Mouse (Mus musculus) cerebellum, postnatal 36 days (tissue): ENCODE data around the gene Tmem202.
A peak's percentile ranks its signal among the peaks of the same experiment; 100 is the strongest.

Source experiments
- DNase-seq, 2 experiments: peaks; one replicate each; pipeline ENCODE4 v3.0.0; 2021 to 2022; ENCODE audit warnings: mixed read lengths in 2 of 2

The Tmem202 gene

DNA sequence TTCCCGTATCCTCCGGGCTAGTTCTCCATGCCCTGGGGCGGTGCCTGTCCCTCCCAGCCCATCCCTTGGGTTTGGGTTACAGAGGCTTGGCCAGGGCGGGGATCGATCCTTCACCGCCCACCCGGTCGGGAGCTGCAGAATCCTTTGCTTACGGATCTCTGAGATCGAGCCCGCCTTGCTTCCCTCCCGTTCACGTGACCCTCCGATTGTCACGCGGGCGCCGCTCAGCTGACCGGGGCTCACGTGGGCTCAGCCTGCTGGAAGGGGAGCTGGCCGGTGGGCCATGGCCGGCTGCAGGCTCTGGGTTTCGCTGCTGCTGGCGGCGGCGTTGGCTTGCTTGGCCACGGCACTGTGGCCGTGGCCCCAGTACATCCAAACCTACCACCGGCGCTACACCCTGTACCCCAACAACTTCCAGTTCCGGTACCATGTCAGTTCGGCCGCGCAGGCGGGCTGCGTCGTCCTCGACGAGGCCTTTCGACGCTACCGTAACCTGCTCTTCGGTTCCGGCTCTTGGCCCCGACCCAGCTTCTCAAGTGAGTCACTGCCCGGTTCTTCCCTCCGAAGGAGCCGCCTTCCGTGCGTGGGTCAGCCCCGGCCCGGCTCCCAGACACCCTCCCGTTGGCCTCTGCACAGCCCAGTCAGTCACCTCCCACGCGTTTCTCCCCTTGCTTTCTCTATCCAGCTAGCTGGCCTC lies at the start of gene Tmem202, which contains the start of gene Hexa:
Gene Tmem202, minus strand, starts transcription at position 407 of the 697 bp plus-strand sequence.
Gene Hexa, plus strand, starts transcription at position 100 of the 697 bp plus-strand sequence.
- DNase-seq = peak; percentile 75 to 82

DNA sequence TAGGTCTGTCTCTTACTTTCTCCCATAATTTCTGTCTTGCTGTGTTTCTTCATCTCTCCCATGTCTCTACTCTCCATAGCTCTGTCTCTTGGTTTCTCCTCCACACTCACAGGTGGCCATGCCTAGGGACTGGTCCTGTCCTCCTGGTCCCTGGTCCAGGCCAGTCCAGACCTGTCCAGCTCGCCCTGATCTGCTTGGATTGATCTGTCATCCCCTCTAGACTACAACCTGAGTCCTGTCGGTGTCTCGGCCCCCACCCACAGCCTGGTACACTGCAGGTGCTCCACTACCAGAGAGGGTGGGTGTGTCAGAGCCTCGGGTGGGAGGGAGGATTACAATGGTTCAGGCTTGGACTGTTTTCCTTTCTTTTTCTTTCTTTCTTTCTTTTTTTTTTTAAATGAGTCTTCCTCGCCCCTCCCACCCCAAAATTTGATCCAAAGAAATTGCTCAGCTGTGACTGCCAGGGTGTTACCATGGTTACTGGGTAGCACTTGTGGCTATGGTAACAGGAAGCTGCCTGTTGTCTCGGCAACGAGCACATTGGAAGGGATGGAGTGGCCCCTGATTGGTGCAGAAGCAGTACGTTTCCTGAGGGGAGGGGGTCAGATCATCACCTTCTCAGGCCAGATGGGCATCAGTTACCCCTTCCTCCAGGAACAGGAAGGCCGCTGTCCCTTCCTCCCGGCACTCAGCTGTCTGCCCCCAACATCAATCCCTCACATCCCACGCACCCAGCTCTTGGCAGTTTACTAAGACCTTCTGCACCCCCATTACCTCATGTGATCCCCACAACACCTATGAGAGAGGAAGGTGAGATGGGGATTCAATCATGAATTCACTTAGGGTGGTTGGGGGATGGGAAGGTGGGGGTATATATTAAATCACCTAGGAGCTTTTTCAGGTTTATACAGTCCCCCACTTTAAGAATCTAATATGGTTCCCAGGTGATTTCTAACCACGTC lies 49.3 kb upstream of the Tmem202 start:
- no peak for DNase-seq

DNA sequence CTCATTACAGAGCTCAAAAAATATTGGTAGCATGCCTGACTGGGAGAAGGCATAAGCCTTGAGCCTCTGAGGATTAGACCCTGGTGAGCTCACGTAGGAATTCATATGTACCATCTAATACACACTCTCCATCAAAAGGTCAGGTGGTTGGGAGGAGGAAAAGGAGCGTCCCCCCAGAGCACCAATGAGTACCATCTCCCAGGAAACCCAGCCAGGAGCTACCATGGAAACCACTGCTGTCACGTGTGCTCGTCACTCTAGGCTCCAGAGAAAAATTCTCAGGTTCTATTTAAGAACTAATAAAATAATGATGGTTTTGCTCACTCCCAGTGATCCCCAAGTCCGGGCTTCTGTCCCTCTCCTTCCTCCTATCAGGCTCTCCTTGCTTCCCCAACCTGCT lies 48.6 kb upstream of the Tmem202 start:
- no peak for DNase-seq

DNA sequence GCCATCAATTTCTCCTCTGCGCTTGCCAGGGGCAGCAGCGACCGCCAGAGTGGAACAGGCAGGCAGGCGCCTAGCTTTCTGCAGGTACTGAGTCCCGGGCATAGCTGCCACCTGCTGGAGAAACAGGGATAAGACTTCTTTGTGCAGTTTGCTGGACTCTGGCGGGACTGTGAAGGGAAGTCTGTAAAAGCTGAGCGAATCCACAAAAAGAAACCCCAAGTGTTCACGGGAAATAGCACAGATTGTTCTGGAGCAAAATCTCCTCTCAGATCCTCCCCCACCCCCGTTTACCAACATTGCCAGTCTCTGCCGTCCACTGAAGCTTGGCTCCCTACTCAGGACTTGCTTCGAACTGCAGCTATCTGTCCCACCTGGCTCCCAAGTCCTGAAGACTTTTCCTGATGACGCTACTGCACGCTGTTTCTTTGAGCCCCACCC lies 45.2 kb upstream of the Tmem202 start:
- peak; percentile 74 to 79 for DNase-seq

DNA sequence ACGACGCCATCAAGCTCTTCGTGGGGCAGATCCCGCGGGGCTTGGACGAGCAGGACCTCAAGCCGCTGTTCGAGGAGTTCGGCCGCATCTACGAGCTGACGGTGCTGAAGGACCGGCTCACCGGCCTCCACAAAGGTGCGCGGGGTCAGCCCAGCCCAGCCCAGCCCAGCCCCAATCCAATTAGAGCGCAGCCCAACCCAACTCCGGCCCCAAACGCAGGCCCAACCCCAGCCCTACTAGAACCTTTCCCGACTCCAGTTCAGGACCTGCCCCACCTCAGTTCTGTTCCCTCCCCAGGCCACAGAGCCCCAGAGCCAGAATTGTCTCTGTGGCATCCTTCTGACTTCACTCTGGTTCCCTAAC lies 38.8 kb upstream of the Tmem202 start:
- no peak for DNase-seq

DNA sequence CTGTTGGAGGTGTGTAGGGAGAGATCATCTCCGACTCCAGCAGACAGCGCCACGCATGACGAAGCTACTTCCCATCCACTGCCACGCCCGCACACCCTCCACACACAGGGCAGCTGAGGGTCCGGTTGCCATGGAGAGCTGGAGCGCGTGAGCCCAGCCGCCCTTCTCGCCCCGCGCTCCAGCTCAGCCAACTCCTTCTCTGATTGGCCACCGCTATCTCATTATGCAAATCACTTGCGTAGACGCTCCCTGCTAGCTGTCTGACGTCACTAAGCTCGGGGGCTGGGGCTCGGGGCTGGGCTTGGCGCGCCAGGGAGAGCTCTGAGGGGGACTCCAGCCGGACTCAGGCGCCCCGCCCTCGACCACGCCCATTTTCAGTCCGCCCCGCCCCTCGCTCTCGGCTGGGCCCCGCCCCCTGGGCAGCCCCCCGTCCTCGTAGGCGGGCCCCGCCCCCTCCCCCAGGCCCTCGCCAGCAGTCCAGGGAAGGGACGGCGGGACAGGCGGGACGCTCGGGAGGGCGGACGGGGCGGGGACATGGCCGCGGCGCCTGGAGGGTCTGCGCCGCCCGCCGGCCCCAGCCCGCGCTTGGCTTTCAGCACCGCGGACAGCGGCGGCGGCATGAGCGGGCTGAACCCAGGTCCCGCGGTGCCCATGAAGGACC lies 38.3 kb upstream of the Tmem202 start, which contains the start of gene Celf6:
Gene Celf6, plus strand, starts transcription at position 74 of the 661 bp plus-strand sequence.
- peak; percentile 84 to 87 for DNase-seq

DNA sequence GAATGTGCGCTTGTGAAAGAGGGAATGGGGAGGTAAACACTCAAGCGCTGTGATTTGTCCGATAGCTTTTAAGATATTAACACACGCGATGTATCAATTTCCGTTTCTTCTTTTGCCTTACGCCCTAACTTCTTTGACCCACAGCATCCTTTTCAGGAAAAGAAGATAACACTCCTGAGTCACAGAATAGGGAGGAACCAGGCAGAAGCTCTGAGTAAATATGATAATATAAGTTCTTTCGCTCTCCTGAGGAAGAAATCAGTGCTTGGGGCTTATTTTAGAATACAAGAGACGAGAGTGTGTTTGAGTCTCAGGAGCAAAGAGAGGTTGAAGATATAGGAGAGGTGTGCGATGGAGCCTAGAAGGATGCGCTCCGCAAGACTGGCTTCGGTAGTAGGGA lies 37.8 kb upstream of the Tmem202 start:
- DNase-seq = no peak

DNA sequence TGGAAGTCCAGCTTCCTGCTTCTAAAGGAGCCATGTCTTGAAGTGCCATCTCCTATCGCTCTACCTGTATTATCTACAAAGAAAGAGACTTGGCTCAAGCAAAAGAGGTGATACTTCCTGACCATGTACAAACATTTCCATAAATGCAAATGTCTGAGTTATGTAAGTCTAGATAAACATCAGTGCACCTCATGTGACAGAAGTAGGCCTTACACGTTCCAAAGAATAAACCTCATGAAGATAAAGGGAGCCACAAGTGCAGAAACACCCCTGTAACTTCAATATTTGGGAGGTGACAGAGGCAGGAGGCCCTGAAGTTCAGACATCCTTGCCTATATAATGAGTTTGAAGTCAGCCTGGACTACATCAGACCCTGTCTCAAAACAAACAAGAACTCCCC lies 32.2 kb upstream of the Tmem202 start:
- no peak for DNase-seq

DNA sequence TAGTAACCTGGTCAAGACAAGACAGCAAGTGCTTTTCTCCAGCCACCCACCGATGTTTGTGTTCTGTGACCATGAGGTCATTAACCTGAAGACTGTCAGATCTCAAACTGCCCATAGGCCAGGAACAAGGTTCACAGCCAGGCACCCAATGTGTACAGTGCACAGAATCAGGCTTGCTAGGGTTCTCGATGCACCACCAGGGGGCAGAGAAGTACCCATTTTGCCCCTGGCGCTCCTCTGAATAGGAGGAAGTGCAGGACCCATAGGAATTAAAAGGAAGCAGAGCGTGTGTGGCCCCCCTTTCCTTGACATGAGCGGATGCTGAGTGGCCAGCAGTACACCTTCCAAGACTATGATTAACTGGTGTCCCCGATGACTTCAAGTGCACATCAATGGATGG lies 27.5 kb upstream of the Tmem202 start:
- DNase-seq = peak; percentile 55 to 58

DNA sequence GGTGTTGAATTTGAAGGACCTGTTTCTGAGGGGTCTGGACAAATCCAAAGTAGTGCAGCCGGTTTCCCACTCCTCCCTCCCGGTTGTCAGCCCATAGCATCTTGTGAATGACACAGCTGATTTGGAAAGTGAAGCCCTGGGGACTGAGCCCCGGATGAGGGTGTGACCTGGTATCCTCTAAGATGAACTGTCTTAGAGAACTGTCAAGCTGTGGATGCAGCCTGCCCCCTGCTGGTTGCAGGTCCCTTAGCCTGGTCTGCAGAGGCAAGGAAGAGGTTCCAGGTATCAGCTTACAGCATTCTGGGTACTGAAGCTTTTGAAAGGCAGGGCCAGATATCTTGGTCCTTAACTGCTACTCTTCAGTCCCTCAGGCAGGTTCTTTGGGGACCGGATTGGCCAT lies 26.0 kb upstream of the Tmem202 start:
- DNase-seq = peak; percentile 65 to 69

DNA sequence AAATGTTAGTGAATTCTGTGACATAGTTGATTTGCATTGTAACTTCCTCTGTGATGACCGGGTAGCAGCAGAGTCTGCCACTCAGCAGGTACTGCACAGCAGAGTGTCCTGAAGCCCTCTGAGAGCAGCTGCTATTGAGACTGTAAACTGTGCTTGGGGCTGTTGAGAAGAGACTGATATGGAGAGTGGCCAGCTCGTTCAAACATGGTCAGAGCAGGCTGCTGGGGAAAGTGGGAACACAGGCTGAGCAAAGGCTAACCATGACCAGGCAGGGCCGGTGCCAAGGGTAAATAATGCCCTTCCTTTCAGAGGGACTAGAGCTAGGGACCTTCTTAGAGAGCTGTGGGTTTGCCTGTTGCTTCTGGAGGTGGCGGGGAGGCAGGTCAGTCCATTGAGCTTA lies 14.1 kb upstream of the Tmem202 start:
- no peak for DNase-seq

DNA sequence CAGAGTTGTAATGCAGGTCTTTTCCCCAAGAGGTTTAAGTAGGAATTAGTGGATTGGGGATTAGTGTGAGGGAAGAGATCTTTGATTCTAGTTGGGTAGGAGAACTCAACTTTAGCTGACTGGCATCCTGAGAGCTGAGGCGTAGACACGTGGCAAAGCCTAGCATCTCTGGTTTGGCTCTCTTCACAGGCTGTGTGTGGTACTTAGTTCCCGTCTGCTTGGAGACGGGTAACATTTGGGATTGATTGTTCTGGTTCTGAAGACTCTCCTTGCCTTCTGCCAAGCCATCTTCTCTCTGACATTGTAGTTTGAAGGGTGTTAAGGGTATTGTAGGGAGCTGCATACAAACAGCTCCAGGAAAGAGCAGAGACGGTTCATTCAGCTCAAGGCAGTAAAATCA lies 13.0 kb upstream of the Tmem202 start:
- no peak for DNase-seq

DNA sequence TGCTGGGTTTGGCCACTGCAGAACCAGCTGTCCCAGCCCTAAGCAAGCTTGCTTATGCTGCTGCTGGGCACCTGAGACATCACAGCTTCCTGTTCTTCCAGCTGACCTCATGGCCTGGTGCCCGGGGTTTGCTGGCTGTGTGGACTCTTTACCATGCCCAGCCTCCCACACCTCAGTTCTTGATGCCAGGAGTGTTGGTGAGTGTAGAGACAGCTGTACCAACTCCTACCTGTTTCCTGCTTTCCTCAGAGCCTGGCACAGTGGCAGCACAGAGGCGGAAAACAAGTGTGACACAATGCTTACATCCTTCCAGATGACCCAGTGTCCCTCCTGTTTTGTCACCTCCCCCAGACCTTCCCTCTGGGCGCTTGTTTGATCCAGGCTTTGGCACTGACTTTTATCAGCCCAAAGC lies 12.0 kb upstream of the Tmem202 start:
- no peak for DNase-seq

DNA sequence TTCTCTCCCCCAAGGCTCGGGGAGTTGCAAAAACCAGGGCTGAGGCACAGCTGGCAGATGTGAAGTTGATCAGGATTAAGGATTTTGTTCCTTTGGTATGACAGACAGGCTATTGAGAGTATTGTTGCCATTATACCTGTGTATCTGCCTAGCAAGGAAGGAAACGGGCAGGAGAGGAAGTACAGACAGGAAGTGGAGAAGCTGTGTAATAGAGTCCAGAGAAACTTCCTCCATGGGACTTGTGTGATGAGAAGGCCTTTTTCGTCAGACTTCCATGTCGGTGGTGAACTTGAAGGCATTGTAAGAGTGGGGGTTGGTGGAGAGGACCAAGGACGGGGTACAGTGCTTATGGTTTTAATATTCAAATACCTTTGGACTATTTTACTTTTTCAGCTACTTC lies 11.4 kb upstream of the Tmem202 start:
- no peak for DNase-seq

DNA sequence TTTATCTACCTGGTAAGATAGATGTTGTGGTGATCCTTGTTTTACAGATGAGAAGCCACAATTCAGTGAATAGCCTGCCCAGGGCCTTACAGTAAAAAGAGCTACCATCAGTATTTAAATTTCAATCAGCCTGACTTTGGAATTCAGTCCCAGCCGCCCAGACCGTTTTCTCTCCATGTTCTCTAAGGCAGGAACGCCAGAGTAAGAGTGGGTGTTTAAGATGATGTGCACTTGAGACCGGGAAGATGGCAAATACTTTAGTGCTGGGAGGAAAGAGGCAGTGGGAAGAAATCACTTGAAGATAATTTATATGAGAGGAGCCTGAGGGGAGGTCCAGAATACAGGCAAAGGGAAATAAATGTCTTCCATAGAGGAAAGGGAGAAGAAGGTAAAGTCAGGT lies 10.4 kb upstream of the Tmem202 start:
- DNase-seq = no peak

DNA sequence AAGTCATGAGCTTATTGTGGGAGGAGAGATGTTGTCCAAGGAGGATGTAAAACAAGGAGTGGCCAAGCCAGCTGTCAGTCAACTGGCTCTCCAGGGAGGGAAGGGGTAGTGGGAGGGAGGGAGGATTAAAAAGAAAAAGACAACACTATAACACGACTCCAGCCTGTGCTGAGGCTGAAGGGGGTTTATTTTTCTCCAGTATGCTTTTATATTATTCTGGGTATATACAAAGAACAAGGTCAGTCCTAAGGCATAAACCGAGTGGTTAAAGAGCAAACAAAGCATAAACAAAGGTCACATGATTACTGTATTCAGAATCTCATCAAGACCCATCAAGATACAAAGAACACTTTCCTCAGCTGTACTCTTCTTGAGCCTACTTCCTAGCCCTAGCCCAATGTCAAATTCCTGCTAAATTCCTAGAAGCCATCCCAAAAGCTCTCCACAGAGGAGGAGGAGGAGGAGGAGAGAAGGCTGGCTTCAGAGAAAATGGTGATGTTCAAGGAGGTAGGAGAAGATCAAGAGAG lies 9.4 kb upstream of the Tmem202 start:
- no peak for DNase-seq

DNA sequence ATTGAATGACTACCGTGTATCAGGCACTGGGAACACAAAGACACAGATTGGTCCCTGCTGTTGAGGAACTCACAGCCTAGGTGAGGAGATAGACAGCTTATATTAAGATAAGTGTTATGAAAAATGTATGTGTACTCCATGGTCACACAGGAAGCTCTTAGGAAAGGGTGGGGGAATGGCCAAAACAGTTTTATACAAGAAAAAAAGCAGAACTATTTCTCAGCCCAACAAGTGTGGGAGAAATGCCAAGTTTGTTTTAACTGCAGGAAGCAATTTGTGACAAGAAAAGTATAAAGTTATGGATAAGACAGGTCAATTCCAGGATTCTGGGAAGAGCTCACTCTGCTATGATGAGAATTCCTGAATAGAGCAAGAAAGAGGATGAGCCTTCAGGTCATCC lies 8.2 kb upstream of the Tmem202 start:
- no peak for DNase-seq

DNA sequence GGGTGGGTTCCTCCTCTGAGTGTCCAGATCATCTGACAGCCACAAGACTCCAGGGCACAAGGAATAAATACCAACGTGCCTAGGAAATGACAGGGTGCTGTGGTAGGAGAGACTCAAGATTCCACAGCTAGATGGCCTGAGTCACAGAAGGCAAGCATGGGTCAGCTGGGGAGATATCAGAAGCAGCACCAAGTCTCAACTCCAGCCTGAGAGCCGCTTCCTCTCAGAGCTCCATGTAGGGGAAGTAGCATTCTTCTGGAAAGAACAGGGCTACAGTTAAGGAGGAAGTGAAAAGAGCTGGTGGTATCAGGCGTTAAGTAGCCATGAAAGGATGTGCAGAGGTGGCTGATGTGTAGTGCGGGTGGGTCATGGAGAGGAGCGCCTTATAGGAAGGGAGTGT lies 5.1 kb upstream of the Tmem202 start:
- no peak for DNase-seq

DNA sequence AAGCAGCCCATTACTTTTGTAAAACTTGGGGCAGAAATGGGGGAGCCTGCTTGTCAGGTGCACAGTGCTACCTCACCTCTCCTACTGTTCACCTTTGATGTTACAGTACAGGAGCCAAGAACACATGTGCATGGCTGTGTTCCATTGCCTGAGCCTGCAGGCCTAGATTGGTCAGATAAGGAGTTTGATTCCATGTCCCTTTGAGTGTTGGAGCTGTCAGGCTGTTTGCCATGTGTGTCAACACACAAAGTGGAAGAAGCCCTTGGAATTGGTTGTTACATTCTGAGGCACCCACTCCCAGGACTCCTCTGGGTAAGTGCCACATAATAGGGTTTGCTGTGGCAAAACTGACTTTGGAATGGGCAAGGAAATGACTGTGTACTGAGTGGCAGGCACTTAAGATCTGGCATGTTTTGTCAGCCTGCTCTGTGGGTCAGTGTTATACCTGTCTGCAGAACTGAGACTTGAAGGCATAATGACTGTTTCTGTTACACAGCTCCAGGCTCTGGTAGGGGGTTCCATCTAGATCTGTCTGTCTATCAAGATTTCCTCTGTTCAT lies 3.2 kb upstream of the Tmem202 start:
- DNase-seq = no peak

DNA sequence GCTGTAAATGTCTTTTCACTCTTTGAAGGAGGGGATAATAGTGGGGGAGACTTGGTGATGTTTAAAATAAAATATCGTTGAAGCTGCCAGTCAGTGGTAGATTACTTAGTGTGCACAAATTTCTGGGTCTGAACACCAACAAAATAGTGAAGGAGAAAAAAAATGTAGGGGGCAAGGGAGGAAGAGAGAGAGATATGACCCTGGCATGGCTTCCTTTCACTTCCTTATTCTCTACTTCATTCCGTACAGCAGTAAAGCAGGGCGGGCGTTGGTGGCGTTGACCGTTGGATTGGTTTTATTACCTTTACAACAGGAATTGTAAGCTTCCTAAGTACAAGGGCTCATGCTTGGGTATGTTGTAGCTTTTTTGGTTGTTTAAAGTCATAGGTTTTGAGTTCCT lies 2.0 kb upstream of the Tmem202 start:
- DNase-seq = no peak

DNA sequence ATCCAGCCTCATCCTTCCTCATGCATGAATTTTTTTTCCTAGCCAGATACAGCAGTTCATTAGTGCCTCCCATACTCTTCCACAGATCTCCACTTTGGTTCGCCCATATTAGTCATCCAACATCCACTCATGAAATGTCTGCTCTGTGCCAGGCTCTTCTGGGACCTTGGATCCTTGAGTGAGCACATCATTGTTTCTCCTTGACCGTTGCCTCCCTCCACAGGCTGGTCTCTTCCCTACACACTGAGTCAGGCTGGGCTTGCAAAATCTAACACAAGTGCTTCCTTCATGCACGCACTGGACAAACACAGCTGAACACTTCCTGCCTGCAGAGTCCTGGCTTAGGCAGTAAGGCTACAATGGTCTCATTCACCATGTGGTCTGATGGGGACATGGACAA lies 2.0 kb downstream of the Tmem202 start:
- no peak for DNase-seq

DNA sequence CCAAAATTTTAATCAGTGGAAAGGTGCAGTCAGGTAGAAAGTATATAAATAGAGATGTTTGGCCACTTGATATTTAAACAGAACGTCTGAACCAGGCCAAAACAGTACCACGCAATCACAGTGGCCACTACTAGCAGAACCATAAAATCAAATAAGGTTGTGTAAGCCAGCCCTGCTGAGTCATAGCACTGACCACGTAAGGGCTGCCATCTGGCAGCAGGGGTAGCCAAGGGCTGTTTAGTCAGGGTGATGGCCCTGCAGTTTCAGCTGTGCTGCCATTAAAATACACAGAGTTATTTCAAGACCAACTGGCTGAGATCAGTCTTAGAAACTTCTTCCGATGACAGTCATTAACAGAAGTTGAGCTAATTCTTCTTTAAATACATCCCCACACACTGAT lies 5.8 kb downstream of the Tmem202 start:
- DNase-seq = peak; percentile 75 to 78

DNA sequence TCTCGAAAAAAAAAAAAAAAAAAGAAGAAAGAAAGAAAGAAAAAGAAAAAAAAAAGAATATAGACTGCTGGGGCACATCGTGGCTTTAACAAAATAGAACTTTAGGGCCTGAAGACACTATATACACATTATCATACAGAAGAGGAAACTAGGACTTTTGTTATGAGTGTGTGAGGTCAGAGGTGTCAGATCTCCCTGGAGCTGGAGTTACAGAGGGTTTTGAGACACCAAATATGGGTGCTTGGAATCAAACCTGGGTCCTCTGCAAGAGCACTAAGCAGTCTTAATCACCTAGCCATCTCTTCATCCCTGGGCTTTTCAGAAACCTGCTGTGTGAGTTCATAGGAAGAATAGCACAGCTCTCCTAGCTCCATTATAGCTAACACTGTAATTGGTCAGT lies 6.2 kb downstream of the Tmem202 start:
- DNase-seq = no peak
